Comparison of ENCODE assay signal across 8 mouse cellular contexts in genomic region chr10:77515385-77516348, GRCm38 (mm10). TPM values are rescaled to one million over a fixed set of nuclear protein-coding genes. Genes with fewer than 3 reads are reported as not detected.
DNase-seq lines count a peak whose midpoint lies in the region; ATAC-seq and TF ChIP-seq lines count a peak whose summit lies in the region.

Fam207a (minus strand) TSS chr10:77515785.

- peaks cover 38% of the 10 kb centered on the region for H3K36me3 ChIP-seq in E14TG2a.4 (ENCODE audit: insufficient read depth, low read length)
- peaks cover 38% of the 10 kb centered on the region for H3K36me3 ChIP-seq in forebrain, embryonic 13.5 days (ENCODE audit: poor library complexity, severe bottlenecking)
- H3K36me3 ChIP-seq in liver, postnatal 0 days (replicated peaks; ENCODE audit: insufficient read depth, low read length) = peaks cover 15% of the 10 kb centered on the region
- peaks cover 20% of the 10 kb centered on the region for H3K36me3 ChIP-seq in neural tube, embryonic 14.5 days (ENCODE audit: control insufficient read depth, insufficient read depth, low read length)

- no peak for TF ChIP-seq EP300 in liver, postnatal 0 days (IDR thresholded peaks at IDR 0.05; ENCODE audit: low read depth)

- intact Hi-C loops in heart, postnatal 10 days (cut with DNase I) = loop anchor here (5.0 kb wide), 1 partner anchor 107 kb away; the partner anchor contains the start of gene Ube2g2

- DNase-seq in c-Kit-positive CD71-positive TER-119-positive erythroid progenitor cells, embryonic 14.5 days (ENCODE audit: low spot score) = peak; percentile 91
- peak; percentile 95 to 96 for DNase-seq in heart, postnatal 10 days
- DNase-seq in large intestine, adult 2 months (ENCODE audit: low read depth, low spot score) = peak; percentile 73
- peak; percentile 95 for DNase-seq in liver, postnatal 0 days
- DNase-seq in testis, postnatal 10 days (ENCODE audit: low spot score) = peak; percentile 94

- WGBS in forebrain, embryonic 13.5 days = 1% methylated on average over 75 of the region's 75 CpGs
- WGBS in large intestine, adult 2 months = under 1% methylated on average over 75 of the region's 75 CpGs
- under 1% methylated on average over 72 of the region's 75 CpGs for WGBS in liver, postnatal 0 days (ENCODE audit: insufficient replicate concordance)
- WGBS in neural tube, embryonic 14.5 days = 1% methylated on average over 75 of the region's 75 CpGs

- H3K4me2 ChIP-seq in forebrain, embryonic 13.5 days = peak within 1 kb of the TSS; percentile 89
- peak within 1 kb of the TSS; percentile 91 for H3K4me2 ChIP-seq in liver, postnatal 0 days (ENCODE audit: low read depth, low read length)
- peak within 1 kb of the TSS; percentile 94 for H3K4me2 ChIP-seq in neural tube, embryonic 14.5 days (ENCODE audit: low read depth, low read length)

- peak; percentile 97 for ATAC-seq in forebrain, embryonic 13.5 days
- peak; percentile 93 for ATAC-seq in liver, postnatal 0 days
- peak; percentile 95 for ATAC-seq in neural tube, embryonic 14.5 days (ENCODE audit: low read depth)

- H3K9me3 ChIP-seq in E14TG2a.4 (ENCODE audit: low read length) = no peaks in the 10 kb centered on the region
- no peaks in the 10 kb centered on the region for H3K9me3 ChIP-seq in forebrain, embryonic 13.5 days (replicated peaks)
- no peaks in the 10 kb centered on the region for H3K9me3 ChIP-seq in liver, postnatal 0 days (ENCODE audit: low read length)
- no peaks in the 10 kb centered on the region for H3K9me3 ChIP-seq in neural tube, embryonic 14.5 days (ENCODE audit: control insufficient read depth, low read length)

- H3K4me3 ChIP-seq in E14TG2a.4 (replicated peaks; ENCODE audit: low read length) = peak within 1 kb of the TSS; percentile 95
- peak within 1 kb of the TSS; percentile 94 for H3K4me3 ChIP-seq in forebrain, embryonic 13.5 days
- peak within 1 kb of the TSS; percentile 92 for H3K4me3 ChIP-seq in liver, postnatal 0 days (ENCODE audit: low read depth, low read length)
- H3K4me3 ChIP-seq in neural tube, embryonic 14.5 days (ENCODE audit: low read depth, low read length) = peak within 1 kb of the TSS; percentile 95

- H3K4me1 ChIP-seq in E14TG2a.4 (replicated peaks; ENCODE audit: low read depth, low read length) = peaks cover 46% of the 10 kb centered on the region
- H3K4me1 ChIP-seq in forebrain, embryonic 13.5 days = peaks cover 21% of the 10 kb centered on the region
- H3K4me1 ChIP-seq in liver, postnatal 0 days (ENCODE audit: insufficient read depth) = peaks cover 27% of the 10 kb centered on the region
- H3K4me1 ChIP-seq in neural tube, embryonic 14.5 days (ENCODE audit: control insufficient read depth, insufficient read depth, low read length) = peaks cover 12% of the 10 kb centered on the region

- H3K27ac ChIP-seq in forebrain, embryonic 13.5 days = peak within 1 kb of the TSS; percentile 73
- peak within 1 kb of the TSS; percentile 90 for H3K27ac ChIP-seq in liver, postnatal 0 days (ENCODE audit: low read depth)
- H3K27ac ChIP-seq in neural tube, embryonic 14.5 days (ENCODE audit: low read depth, low read length) = peak within 1 kb of the TSS; percentile 69

- no peak for TF ChIP-seq CTCF in E14TG2a.4 (conservative IDR thresholded peaks at IDR 0.05; ENCODE audit: low read length)
- TF ChIP-seq CTCF in liver, postnatal 0 days (IDR thresholded peaks at IDR 0.05; ENCODE audit: low read depth) = no peak

- H3K9ac ChIP-seq in forebrain, embryonic 13.5 days = peak within 1 kb of the TSS; percentile 91
- H3K9ac ChIP-seq in liver, postnatal 0 days (replicated peaks) = peak within 1 kb of the TSS; percentile 83
- peak within 1 kb of the TSS; percentile 83 for H3K9ac ChIP-seq in neural tube, embryonic 14.5 days (replicated peaks; ENCODE audit: low read depth, low read length)

- 0 out of 2 replicates have a peak, but pooled peaks cover 4% of the 10 kb centered on the region for H3K27me3 ChIP-seq in E14TG2a.4 (ENCODE audit: insufficient read depth, low read length)
- no peaks in the 10 kb centered on the region for H3K27me3 ChIP-seq in forebrain, embryonic 13.5 days
- H3K27me3 ChIP-seq in liver, postnatal 0 days (ENCODE audit: insufficient read depth, low read length) = no peaks in the 10 kb centered on the region
- H3K27me3 ChIP-seq in neural tube, embryonic 14.5 days (ENCODE audit: control insufficient read depth, insufficient read depth, low read length) = no peaks in the 10 kb centered on the region

RNA-seq across cellular contexts. Expression of gene Fam207a, which starts in this region (rescaled TPM):
- 37.5 and 38.7 TPM in 2 replicates for polyA plus RNA-seq in forebrain, embryonic 13.5 days (2015; fragmentation: Nextera tagmentation; extraction: Ambion mirVana)
- 10 to 100 TPM; 11.7 to 12.0 TPM for total RNA-seq in heart, postnatal 10 days (2021)
- polyA plus RNA-seq in large intestine, adult 2 months (2012; rRNA removed) = 31.2 and 32.0 TPM in 2 replicates
- polyA plus RNA-seq in liver, postnatal 0 days (2015; fragmentation: Nextera tagmentation; extraction: Ambion mirVana) = 14.8 and 15.5 TPM in 2 replicates
- polyA plus RNA-seq in neural tube, embryonic 14.5 days (2014; fragmentation: Nextera tagmentation; extraction: Ambion mirVana) = 39.8 and 46.5 TPM in 2 replicates

Comparison
In these comparisons a context has a peak if more than half of its experiments do, and no peak if none do; other contexts are left out.
1. Peak in every context shown above with its lines: DNase-seq, ATAC-seq, H3K4me3 ChIP-seq and H3K27ac ChIP-seq.